Mouse (Mus musculus): ENCODE results near the gene Gm20458.

GRCm38 (mm10) chr2:164460745-164461551 is at the start of gene Gm20458:
- TF ChIP-seq POLR2AphosphoS2 (IDR thresholded peaks at IDR 0.05; ENCODE audit: insufficient read length, low read depth) = peak; percentile 61
- TF ChIP-seq USF1 (IDR thresholded peaks at IDR 0.05; ENCODE audit: low read depth) = no peak
- peak; percentile 82 for TF ChIP-seq POLR2A (IDR thresholded peaks at IDR 0.05; ENCODE audit: insufficient read length, low read depth)
- TF ChIP-seq MYOG (IDR thresholded peaks at IDR 0.05; ENCODE audit: control insufficient read depth in 1 of 3, insufficient read depth in 1 of 3, insufficient read length in 2 of 3, low read depth in 2 of 3) = peak in 1 of 3 experiments; percentile 10
- TF ChIP-seq TCF12 (IDR thresholded peaks at IDR 0.05; ENCODE audit: insufficient read depth, poor library complexity, severe bottlenecking) = no peak
- no peak for TF ChIP-seq TCF3 (IDR thresholded peaks at IDR 0.05; ENCODE audit: insufficient read length, low read depth)

All from myocyte (in vitro differentiated cells).